Mouse (Mus musculus): ENCODE measurements around the gene Fbxw13.
"Not testable (repeated sequence)": the region's sequence is repeated elsewhere in the genome, so short reads cannot be mapped to it uniquely, and the experiment has no call there.

The Fbxw13 gene

DNA sequence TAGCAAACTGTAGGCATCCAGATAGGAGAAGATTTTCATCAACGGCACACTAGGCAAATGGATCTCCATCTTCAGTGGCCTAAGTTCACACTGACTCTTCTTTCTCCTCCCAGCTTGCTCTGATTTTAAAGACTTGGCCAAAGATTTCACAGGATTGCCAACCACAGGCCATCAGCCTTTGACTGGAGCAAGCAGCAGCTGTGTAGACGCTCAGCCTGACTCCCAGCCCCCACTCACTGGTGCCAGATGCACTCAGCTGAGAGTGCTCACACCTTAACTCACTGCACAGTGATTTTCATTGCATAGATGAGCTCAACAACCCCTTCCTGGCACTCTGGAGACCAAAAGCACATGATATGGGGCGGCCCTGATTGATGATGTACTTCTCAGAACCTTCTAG, at the start of gene Fbxw13:
Gene Fbxw13, minus strand, starts transcription at position 101 of the 400 bp plus-strand sequence.
- DNase-seq: not testable (repeated sequence)

DNA sequence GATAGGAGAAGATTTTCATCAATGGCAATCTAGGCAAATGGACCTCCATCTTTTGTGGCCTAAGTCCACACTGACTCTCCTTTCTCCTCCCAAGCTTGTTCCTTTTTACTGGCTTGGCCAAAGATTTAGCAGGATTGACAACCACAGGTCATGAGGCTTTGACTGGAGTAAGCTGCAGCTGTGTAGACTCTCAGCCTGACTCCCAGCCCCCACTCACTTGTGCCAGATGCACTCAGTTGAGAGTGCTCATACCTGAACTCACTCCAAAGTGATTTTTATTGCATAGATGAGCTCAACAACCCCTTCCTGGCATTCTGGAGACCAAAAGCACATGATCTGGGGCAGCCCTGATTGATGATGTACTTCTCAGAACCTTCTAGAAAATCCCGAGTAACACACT, 38.9 kb upstream of the Fbxw13 start, which contains the start of gene Fbxw20:
Gene Fbxw20, minus strand, starts transcription at position 101 of the 400 bp plus-strand sequence.
- DNase-seq: no peak

DNA sequence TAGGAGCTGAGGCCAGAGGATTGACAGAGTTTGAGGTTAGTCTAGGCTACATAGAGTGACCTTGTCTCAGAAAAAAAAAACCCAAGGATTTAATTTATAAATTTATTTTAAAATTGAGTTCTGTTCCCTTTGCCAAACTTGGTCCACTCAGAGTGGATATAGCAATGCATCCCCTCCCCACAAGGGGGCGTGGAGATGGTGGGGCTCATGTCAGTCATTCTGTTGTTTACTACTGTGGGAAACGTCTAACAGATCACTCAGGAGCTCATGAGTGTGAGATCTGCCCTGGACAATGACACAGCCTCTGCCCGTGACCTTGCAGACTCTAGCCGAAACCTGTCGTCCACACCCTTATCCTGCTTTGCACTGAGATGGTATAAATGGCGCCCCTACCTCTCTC, 22.7 kb upstream of the Fbxw13 start:
- DNase-seq: no peak

DNA sequence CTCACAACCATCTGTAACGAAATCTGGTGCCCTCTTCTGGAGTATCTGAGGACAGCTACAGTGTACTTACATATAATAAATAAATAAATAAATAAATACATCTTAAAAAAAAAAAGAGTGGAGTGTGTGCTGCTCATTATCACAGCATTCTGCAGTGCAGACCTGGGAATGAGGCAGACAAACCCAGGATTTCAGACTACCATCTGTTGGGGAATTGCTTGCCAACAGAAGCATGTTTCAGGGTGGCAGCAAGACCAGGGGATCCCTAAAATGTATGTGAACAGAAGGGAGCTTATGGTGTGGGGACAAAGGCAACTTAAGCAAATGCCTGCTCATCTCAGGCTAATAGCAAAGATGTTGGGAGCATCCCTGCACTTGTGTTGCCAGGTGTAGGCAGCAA, 5.6 kb upstream of the Fbxw13 start:
- DNase-seq: not testable (repeated sequence)

DNA sequence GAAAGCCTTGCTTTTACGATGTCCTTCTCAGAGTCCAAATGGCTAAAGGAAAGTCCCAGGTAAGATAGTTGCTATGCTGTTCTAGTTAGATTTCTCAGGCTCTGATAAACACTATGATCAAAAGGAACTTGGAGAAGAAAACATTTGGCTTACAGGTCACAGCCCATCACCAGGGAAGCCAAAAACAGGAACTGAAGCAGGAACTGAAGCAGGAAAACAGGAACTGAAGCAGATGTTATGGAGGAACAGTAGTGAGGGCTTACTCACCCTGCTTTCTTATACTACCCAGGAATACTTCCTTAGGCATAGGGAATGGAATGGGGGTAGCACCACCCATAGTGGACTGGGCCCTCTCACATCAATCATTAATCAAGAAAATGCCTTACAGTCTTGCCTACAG, 4.6 kb upstream of the Fbxw13 start:
- no peak for DNase-seq

DNA sequence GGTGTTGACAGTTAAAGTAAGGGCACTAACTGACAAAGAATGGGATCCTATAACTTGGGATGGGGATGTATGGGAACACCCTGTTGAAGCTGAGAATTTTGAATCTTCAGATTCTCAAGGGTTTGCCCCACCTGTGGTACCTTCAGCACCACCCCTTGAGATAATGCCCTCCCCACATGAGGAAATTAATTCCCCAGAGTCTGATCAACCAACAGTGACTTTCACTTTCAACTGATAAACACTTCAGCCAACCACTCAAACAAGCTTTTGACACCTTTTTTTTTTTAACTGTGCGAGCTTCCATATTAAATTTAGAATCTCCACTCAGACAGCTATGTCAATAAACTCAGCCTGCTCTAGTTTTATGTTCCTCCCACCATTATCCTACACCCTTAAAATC, 3.6 kb upstream of the Fbxw13 start:
- DNase-seq: no peak

DNA sequence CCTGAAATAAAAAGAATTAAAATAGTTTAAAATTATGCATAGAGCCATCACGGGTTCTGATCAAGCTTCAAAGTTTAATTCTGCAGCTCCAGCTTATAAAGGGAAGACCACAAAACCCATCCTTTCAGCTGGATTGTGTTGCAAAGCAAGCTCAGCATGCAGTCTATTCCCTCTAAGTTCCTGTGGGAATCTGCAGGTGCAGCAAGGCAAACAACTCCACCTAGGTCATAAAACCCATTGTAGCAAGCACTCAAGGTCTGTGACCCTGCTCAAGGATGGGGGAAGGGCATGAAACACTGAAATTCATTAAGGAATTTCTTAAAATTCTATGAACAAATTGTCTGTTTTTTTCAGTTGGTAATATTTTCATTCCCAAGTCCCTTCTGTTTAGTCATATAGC, 18.6 kb downstream of the Fbxw13 start:
- no peak for DNase-seq

DNA sequence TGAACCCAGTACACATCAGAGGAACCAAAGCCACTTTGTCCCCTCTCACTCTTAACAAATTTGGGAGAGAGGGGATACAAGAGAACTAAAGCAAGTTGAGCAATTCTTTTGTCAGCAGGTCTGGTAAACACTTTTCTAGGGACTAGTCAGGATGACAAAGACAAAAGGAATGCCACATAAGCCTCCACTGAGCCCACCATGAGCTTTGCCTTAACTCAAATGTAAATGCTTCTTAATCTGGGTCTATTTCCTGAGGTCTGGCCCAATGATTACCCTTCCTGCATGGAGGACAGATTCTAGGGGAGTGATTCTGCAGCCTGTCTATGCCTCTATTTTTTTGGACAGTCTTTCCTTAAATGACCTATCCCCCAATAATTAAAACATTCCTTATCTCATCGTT, 19.5 kb downstream of the Fbxw13 start:
- DNase-seq: no peak

DNA sequence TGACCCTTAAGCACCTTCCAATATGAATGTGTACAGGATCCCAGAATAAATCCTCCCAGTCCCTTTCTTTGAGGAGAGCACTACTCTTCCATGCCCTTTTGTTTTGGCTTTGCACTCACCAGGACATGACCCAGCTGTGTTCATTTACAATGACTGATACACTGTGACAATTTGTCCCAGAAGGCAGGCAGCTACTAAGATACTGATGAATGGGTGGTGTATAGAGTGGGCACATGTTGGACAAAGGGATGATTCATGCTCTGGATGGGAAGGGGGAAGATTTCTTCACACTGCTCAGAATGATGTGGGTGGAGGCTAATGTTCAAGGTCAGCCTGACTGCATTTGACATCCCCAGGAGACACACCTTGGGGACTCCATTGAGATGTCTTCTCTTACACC, 28.5 kb downstream of the Fbxw13 start:
- no peak for DNase-seq

DNA sequence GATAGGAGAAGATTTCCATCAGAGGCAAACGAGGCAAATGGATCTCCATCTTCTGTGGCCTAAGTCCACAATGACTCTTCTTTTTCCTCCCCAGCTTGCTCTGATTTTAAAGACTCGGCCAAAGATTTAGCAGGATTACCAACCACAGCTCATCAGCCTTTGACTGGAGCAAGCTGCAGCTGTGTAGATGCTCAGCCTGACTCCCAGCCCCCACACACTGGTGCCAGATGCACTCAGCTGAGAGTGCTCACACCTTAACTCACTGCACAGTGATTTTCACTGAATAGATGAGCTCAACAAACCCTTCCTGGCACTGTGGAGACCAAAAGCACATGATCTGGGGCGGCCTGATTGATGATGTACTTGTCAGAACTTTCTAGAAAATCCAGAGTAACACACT, 33.8 kb downstream of the Fbxw13 start, which contains the start of gene Fbxw21:
Gene Fbxw21, minus strand, starts transcription at position 101 of the 400 bp plus-strand sequence.
- no peak for DNase-seq

DNA sequence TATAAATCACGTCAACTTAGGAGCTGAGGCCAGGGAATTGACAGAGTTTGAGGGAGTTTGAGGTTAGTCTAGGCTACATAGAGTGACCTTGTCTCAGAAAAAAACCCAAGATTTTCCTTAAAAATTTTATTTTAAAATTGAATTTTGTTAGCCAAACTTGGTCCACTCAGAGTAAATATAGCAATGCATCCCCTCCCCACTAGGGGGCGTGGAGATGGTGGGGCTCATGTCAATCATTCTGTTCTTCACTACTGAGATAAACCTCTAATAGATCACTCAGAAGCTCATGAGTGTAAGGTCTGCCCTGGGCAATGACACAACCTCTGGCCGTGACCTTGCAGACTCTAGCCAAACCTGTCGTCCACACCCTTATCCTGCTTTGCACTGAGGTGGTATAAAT, 55.4 kb downstream of the Fbxw13 start:
- not testable (repeated sequence) for DNase-seq

DNA sequence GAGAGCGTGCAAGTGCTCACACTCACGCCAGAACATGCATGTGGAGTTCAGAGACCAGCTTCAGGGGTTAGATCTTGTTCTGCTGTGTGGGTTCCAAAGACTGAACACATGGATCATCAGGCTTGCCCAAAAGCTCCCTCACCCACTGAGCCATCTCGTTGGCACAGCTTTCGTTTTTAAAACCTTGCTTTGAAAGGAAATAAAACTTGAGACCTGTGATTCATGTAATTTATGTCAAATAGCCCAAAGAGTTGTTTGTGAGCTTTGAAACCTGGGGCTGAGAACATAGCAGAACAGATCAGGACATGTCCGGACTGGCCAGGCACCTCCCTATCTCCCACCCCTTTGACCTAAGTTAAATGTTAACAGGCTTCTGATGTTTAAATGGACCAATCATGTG, 65.7 kb downstream of the Fbxw13 start:
- no peak for DNase-seq
